Mouse (Mus musculus) gastrocnemius, postnatal 4 days (tissue): ENCODE measurements at regions not wholly inside any gene's neighbourhood (a gene's known extent, or its start where the extent isn't known, plus 50 kb on each side); places are given as distances from the start of the nearest gene placed in this dataset.
"Not testable (repeated sequence)": the region's sequence is repeated elsewhere in the genome, so short reads cannot be mapped to it uniquely, and the experiment has no call there.

ENCODE experiments used
- DNase-seq, 2 experiments: peaks; one replicate each; pipeline ENCODE4 v3.0.0; 2021 to 2022; ENCODE audit warnings: low spot score in 2 of 2, mixed read lengths in 2 of 2

- DNase-seq = no peak
Measured at GRCm38 (mm10) chr10:30470831-30471230, 129.7 kb downstream of the Trmt11 start.

- DNase-seq = no peak
Measured at GRCm38 (mm10) chr10:30450616-30451015, 149.9 kb downstream of the Trmt11 start.

GRCm38 (mm10) chr10:30447057-30447456, 153.5 kb downstream of the Trmt11 start:
- no peak for DNase-seq

GRCm38 (mm10) chr10:30446572-30446971, 154.0 kb downstream of the Trmt11 start:
- no peak for DNase-seq

- DNase-seq = no peak
Measured at GRCm38 (mm10) chr10:30439802-30440201, 160.7 kb downstream of the Trmt11 start.

GRCm38 (mm10) chr10:30426420-30426923, 174.1 kb downstream of the Trmt11 start:
- no peak for DNase-seq

- DNase-seq = no peak
Measured at GRCm38 (mm10) chr10:30419391-30420043, 181.0 kb downstream of the Trmt11 start.

- no peak for DNase-seq
Measured at GRCm38 (mm10) chr10:30416314-30416713, 184.2 kb downstream of the Trmt11 start.

GRCm38 (mm10) chr10:30411736-30412135, 188.8 kb downstream of the Trmt11 start:
- DNase-seq = no peak

- DNase-seq = no peak
Measured at GRCm38 (mm10) chr10:30405669-30406393, 194.7 kb downstream of the Trmt11 start.

GRCm38 (mm10) chr10:30370542-30370941, 170.2 kb upstream of the Cenpw start:
- no peak for DNase-seq

GRCm38 (mm10) chr10:30360811-30361210, 160.5 kb upstream of the Cenpw start:
- not testable (repeated sequence) for DNase-seq

GRCm38 (mm10) chr10:30359051-30359450, 158.7 kb upstream of the Cenpw start:
- peak; percentile 42 to 86 for DNase-seq

- DNase-seq = no peak
Measured at GRCm38 (mm10) chr10:30342965-30343478, 142.7 kb upstream of the Cenpw start.

- DNase-seq = no peak
Measured at GRCm38 (mm10) chr10:30328334-30329014, 128.1 kb upstream of the Cenpw start.

- DNase-seq = no peak
Measured at GRCm38 (mm10) chr10:30327849-30328248, 127.5 kb upstream of the Cenpw start.

GRCm38 (mm10) chr10:30326861-30327260, 126.5 kb upstream of the Cenpw start:
- DNase-seq = no peak

GRCm38 (mm10) chr10:30295871-30296270, 95.5 kb upstream of the Cenpw start:
- not testable (repeated sequence) for DNase-seq

GRCm38 (mm10) chr10:30281666-30282065, 81.3 kb upstream of the Cenpw start:
- no peak for DNase-seq

GRCm38 (mm10) chr10:30280451-30280850, 80.1 kb upstream of the Cenpw start:
- no peak for DNase-seq

- DNase-seq = no peak
Measured at GRCm38 (mm10) chr10:30279978-30280377, 79.6 kb upstream of the Cenpw start.

- DNase-seq = no peak
Measured at GRCm38 (mm10) chr10:30278987-30279386, 78.6 kb upstream of the Cenpw start.
